Mouse (Mus musculus): ENCODE measurements around the gene Fam160a1. TPM values are rescaled to one million over a fixed set of nuclear protein-coding genes. Genes with fewer than 3 reads are reported as not detected.

Fam160a1 gene
- polyA plus RNA-seq, 1 experiment: 1.3 TPM

DNA sequence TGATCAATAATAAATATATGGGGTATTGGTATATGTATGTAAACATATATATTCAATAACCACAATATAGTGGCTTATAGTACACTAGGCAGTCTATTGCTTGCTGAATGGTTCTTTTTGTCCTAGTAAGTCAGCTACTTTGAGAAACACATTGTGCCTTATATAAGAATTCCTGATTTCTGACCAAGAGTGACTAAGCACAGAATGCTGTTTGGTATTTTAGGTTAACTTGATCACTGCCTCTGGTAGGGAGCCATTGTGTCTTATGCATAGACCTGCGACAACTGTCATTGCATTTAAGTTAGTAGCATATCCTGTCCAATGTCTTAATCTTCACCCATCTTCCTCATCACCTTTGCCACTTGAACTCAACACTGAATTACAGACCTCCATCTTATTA, 197.3 kb downstream of the Fam160a1 start:
- TF ChIP-seq POLR2A (IDR thresholded peaks at IDR 0.05; ENCODE audit: borderline replicate concordance, insufficient read depth, low read length) (no peak), CTCF (IDR thresholded peaks at IDR 0.05; ENCODE audit: borderline replicate concordance, insufficient read depth, low read depth, low read length) (no peak)
- no peak overlapping the region for H3K27ac ChIP-seq (ENCODE audit: insufficient read depth, low read length)
- no peaks in the 10 kb centered on the region for H3K27me3 ChIP-seq (ENCODE audit: control insufficient read depth, insufficient read depth, low read length)
- no peaks in the 10 kb centered on the region for H3K4me1 ChIP-seq (ENCODE audit: control insufficient read depth, insufficient read depth, low read length)
- 100% methylated on average over 1 of the region's 1 CpGs for WGBS
- H3K4me3 ChIP-seq (replicated peaks; ENCODE audit: insufficient read depth, low read depth, low read length): no peak overlapping the region
- DNase-seq: no peak

DNA sequence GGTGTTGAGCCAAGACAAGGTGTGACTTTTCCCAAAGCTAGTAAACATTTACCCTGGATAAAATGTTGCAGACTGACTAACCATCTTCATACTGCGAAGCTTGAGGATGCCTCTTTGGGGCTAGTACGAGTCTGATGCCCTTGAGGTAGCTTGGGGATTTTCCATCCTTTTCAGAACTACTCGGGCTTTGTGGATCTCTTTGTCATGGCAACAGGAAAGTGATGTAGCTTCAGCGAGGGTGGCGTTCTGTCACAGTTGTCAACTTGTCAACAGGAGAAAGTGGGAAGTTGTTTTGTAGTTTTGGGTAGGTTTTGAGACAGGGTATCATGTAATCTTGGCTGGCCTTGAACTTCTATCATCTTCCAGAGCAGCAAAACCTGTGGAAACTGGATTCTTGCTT, 197.7 kb downstream of the Fam160a1 start:
- DNase-seq: no peak
- H3K4me1 ChIP-seq (ENCODE audit: control insufficient read depth, insufficient read depth, low read length): no peaks in the 10 kb centered on the region
- H3K27ac ChIP-seq (ENCODE audit: insufficient read depth, low read length): no peak overlapping the region
- TF ChIP-seq POLR2A (IDR thresholded peaks at IDR 0.05; ENCODE audit: borderline replicate concordance, insufficient read depth, low read length) (no peak), CTCF (IDR thresholded peaks at IDR 0.05; ENCODE audit: borderline replicate concordance, insufficient read depth, low read depth, low read length) (no peak)
- 82% methylated on average over 5 of the region's 5 CpGs for WGBS
- no peaks in the 10 kb centered on the region for H3K27me3 ChIP-seq (ENCODE audit: control insufficient read depth, insufficient read depth, low read length)
- H3K4me3 ChIP-seq (replicated peaks; ENCODE audit: insufficient read depth, low read depth, low read length): no peak overlapping the region

DNA sequence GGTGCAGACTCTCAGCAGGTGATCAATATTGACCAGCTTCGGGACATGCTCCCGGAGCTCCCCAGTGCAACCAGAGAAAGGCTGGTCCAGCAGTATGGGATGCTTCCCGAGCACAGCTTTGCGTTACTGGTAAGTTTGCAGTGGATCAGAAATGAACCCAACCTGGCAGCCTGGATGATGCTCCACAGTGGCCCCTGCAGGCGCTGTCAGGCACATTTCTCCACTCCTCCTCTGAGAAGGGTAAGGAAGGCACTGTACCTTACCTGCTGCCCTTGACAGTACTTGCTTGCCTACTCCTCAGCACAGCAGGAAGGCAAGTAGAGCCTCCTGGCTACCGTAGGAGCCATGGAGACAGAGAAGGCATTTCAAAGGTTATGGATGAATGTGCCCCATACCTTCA, 198.2 kb downstream of the Fam160a1 start:
- no peak overlapping the region for H3K4me3 ChIP-seq (replicated peaks; ENCODE audit: insufficient read depth, low read depth, low read length)
- no peak overlapping the region for H3K27ac ChIP-seq (ENCODE audit: insufficient read depth, low read length)
- DNase-seq: peak; percentile 32 to 46
- TF ChIP-seq CTCF (IDR thresholded peaks at IDR 0.05; ENCODE audit: borderline replicate concordance, insufficient read depth, low read depth, low read length): peak; percentile 43; the same call in 1 of the 2 replicates
- no peak for TF ChIP-seq POLR2A (IDR thresholded peaks at IDR 0.05; ENCODE audit: borderline replicate concordance, insufficient read depth, low read length)
- no peaks in the 10 kb centered on the region for H3K27me3 ChIP-seq (ENCODE audit: control insufficient read depth, insufficient read depth, low read length)
- H3K4me1 ChIP-seq (ENCODE audit: control insufficient read depth, insufficient read depth, low read length): no peaks in the 10 kb centered on the region
- 67% methylated on average over 6 of the region's 6 CpGs for WGBS

DNA sequence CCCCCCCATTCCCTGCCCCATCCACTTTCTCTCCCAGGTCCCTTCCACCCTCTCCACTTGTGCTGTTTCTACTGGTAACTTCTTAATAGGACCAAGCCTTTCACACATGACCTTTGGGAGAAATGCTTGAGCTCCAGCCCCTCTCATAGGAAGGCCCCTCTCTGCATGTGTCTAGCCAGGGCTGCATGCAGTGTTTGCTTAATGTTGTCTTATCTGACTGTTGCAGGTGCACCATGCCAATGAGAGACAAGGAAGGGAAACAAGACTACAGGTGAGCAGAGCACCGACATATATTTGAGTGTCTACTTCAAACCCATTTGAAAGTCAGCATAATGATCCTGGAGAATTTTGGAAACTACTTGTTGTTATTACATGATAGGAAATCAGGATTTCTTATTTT, 200.7 kb downstream of the Fam160a1 start:
- no peaks in the 10 kb centered on the region for H3K4me1 ChIP-seq (ENCODE audit: control insufficient read depth, insufficient read depth, low read length)
- H3K4me3 ChIP-seq (replicated peaks; ENCODE audit: insufficient read depth, low read depth, low read length): no peak overlapping the region
- no peak overlapping the region for H3K27ac ChIP-seq (ENCODE audit: insufficient read depth, low read length)
- no peaks in the 10 kb centered on the region for H3K27me3 ChIP-seq (ENCODE audit: control insufficient read depth, insufficient read depth, low read length)
- TF ChIP-seq POLR2A (IDR thresholded peaks at IDR 0.05; ENCODE audit: borderline replicate concordance, insufficient read depth, low read length) (no peak), CTCF (IDR thresholded peaks at IDR 0.05; ENCODE audit: borderline replicate concordance, insufficient read depth, low read depth, low read length) (no peak)
- WGBS: 96% methylated on average over 1 of the region's 1 CpGs
- DNase-seq: no peak

Other genes starting within 250 kb of the Fam160a1 start
- gene Gatb, start 243.2 kb downstream of the Fam160a1 start, polyA plus RNA-seq (2012; rRNA removed): 14.9 and 16.1 TPM in 2 replicates
- 0.33 and 0.39 TPM in 2 replicates for gene Glt28d2, start 70.2 kb upstream of the Fam160a1 start, polyA plus RNA-seq (2012; rRNA removed)
- gene Gm37240, start 70.2 kb upstream of the Fam160a1 start, polyA plus RNA-seq (2012; rRNA removed): 0.77 and 1.0 TPM in 2 replicates
- gene Sh3d19, start 153.8 kb upstream of the Fam160a1 start, polyA plus RNA-seq (2012; rRNA removed): 14.5 and 15.1 TPM in 2 replicates
- not detected in 2 replicates for gene Prss48, start 185.2 kb upstream of the Fam160a1 start, polyA plus RNA-seq (2012; rRNA removed)

All from cerebellum, adult 2 months (tissue).